Mouse (Mus musculus): Measurements from ENCODE around the gene Zfp59.
"Not testable (repeated sequence)": the region's sequence is repeated elsewhere in the genome, so short reads cannot be mapped to it uniquely, and the experiment has no call there.

The Zfp59 gene

DNA sequence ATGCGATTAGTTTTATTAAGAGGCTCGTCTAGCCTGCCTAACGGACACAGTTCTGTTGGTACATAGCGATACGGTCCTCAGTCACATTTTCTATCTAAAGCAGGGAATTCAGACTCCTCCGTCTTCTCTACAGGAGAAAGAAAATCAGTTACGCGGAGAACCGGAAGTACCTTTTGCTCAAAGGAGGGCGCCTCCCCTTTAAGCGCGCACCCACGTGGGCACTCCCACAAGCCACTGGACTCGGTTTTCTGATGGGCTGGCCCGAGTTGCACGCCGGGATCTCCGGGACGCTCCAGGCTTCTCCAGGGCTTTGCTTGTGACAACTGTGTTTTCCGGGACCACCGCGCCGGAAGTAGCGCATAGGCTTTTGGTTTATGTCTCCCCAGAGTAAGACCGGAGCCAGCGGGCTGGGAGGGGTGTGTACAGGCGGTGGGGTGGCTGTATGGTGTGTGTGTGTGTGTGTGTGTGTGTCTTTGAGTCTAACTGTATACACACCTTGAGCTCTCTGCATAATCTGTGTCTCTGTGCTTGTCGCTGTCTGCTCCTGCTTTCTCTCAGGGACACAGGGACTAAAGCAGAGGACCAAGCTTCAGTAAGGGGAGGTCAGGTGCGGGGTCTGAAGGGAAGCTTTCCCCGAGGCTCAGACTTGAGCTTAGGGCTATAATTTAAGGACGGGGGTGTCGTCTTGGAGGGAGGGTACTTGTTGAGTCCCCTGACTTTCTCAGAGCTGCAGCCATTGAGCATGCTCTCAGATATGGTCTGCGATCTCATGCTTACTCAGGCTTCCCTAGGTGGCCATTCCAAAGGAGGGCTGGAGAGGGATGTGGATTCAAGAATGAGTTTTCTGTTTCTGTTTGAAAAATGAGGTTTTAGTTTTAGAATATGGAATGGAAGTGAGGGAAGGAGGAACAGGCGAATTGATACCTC lies at the start of gene Zfp59:
Gene Zfp59, plus strand, starts transcription at position 285 of the 927 bp plus-strand sequence.
- peak; percentile 92 to 96 for DNase-seq

DNA sequence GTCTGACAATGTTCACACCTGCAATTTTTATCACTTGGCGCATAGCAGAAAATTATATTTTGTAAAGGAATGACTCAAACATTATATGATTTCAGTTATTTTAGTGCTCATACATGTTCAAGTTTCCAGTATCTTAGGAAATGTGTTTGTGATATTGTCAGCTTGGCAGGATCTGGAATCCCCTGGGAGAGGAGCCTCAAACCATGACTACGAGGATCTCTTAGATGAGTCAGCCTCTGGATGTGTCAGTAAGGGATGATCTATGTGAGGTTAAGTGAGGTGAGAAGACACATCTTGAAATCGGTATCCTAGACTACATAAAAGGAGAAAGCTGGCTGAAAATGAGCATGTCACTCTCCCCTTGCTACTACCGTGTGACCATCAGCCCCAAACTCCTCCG lies 49.1 kb upstream of the Zfp59 start:
- no peak for DNase-seq

DNA sequence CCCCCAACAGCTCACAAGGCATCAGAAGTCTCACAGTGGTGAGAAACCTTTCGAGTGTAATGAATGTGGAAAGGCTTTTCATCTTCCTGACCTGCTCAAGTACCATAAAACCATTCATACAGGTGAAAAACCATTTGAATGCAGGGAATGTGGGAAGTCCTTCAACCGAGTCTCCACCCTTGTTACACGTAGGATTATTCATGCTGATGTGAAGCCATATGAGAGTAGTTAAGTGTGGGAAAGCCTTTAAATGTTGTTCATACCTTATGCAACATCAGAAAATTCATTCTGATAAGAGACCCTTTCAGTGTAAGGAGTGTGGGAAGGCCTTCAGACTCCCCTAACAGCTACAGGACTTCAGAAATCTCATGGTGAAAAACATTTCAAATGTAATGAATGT lies 44.5 kb upstream of the Zfp59 start:
- DNase-seq, result not testable (repeated sequence)

DNA sequence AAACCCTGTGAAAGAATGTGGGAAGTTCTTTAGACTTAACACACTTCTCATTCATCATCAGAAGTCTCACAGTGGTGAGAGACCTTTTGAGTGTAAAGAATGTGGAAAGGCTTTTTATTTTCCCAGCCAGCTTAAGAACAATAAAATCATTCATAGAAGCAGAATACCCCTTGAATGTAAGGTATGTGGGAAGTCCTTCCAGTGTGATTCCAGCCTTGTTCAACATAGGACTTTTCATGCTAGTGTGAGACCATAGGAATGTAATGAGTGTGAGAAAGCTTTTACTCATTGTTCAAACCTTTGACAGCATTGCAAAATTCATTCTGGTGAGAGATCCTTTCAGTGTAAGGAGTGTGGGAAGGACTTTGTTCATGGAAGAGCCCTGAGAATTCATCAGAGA lies 43.8 kb upstream of the Zfp59 start:
- DNase-seq, result no peak

DNA sequence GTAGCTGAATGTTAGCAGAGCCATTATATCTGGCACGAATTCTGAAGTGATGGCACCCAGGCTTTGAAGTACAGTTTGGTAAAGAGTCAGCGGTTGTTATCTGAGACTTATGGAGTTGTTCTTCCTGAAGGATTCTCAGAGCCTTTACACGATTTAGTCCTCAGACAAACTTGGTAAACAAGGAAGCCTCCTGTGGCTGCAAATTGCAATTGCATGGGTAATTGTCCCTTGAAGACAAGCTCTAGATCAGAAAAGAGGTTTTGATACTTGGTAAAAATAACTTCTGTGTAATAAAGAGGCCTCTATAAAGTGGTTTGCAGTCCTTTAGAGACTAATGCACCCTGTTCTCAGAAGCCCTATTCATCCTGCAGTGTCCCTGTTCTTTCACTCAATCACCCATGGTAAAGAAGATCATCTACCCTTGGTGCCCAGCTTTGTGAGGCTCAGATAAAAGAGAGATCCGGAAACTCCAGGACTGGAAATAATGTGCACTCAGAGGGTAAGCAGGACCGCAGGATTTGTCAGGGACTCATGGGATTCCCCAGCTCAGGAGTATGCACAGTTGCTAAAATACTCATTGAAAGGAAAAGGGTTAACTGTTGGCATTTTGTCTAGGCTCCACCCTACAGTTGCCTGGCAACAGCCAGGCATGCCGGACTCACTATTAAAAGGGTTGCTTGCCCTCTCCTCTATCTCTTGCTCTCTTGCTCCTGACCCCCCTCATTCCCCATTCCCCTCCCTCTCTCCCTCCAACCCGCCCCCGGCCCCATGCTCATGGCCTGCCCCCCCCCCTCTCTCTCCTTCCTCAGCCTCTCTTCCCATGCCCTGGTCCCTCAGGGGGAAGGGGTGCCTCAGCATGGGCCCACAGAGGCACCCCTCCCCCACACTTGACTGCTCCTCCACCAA lies 40.2 kb upstream of the Zfp59 start:
- DNase-seq, result no peak

DNA sequence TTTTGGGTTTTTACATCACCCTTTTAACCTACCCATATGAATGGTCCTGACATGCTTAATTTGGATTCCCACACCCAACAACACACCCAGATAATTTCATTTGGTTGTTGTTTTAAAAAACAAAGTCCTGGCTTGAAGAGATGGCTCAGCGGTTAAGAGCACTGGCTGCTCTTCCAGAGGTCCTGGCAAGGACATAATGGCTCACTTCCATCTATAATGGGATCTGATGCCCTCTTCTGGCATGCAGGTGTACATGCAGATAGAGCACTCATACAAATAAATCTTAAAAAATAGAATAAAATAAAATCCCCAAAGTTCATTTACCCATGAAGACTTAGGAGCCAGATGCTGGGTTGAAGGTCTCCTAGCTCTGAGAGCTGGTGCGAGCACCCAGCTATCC lies 37.3 kb upstream of the Zfp59 start:
- no peak for DNase-seq

DNA sequence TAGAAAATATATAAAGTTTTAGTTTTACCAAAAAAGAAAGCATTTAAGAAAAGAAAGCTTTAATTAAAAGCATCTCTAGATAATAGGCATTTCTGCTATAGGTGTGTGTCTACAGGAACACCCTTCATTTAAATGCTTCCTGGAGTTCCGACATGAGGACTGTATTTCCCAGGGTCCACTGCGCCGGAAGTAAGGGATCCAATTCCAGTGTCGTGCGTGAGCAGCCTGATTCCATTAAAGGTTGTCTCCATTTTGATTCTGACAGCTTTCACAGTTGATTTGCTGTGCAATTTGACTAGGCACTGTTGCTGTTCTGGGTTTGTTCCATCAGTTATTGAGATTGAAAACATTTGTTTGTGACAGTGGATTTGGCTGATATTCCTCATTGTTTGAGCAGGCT lies 35.4 kb upstream of the Zfp59 start:
- peak in 1 of 2 experiments; percentile 10 for DNase-seq

DNA sequence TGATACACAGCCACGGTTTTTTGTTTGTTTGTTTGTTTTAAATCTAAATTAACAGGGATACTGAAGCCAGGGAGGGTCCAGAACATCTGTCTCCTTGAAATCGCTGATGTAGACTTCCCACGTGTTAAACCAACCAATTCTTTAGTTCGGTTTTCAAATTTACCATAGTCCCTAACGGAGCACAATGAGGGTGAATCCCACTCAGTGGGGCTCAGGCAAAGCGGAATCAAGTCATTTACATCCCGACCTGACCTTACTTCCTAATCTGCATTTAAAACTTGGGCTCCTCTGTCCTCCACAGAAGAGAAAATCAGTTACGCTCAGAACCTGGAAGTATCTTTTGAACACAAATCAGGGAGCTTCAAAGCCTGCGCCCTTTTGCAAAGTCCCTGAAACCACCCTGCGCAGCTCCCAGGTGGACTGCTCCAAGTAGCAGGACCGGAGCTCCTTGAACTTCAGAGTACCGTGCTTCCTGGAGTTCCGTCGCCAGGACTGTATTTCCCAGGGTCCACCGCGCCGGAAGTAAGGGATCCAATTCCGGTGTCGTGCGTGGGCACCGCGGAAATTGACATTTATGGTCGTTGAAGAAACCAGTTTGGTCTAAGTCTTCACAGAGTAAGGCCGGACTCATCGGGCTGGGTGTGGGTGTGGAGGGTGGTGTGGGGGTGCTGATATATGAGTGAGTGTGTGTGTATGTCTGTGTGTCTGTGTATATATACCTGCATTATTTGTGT lies 33.9 kb upstream of the Zfp59 start:
- peak; percentile 90 to 92 for DNase-seq

DNA sequence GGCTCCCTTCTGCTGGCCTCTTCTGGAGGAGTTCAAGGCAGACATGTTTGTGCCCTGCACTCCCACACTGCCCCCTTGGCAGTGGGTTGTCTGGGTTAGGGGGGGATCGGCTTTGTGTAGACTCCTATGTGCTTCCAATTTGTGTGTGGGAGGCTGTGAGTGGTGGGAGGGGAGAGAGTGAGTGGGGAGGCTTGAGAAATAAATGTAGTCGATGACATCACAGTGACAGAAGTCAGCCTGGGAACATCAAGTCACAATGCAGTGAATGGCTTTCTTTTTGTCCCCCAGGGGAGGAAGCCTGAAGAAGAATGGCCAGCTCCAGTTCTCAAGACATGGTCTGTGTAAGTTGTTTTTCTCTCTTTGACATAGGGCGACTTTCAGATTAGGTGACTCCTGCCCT lies 31.5 kb upstream of the Zfp59 start, which contains the start of gene Zfp626:
Gene Zfp626, plus strand, starts transcription at position 301 of the 400 bp plus-strand sequence.
- DNase-seq, result not testable (repeated sequence)

DNA sequence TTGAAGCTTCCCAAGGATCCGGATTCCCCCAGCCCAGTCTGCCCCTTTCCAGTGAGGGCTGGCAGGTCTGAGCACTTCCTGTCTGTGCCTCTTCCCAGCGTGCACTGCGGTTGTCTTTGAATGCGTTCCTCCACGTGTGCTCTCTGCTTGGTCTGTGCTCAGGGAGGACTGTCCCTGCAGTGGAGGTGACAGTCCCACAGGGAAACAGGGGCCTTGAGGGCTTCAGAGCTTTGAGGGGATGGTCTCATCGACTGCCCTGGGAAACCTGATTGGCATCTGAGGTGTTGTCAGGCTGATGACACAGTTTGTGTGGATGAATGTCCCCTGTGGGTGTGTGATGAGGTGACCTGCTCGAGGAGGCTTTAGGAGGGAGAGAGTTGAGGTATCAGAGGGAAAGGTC lies 31.1 kb upstream of the Zfp59 start:
- not testable (repeated sequence) for DNase-seq

DNA sequence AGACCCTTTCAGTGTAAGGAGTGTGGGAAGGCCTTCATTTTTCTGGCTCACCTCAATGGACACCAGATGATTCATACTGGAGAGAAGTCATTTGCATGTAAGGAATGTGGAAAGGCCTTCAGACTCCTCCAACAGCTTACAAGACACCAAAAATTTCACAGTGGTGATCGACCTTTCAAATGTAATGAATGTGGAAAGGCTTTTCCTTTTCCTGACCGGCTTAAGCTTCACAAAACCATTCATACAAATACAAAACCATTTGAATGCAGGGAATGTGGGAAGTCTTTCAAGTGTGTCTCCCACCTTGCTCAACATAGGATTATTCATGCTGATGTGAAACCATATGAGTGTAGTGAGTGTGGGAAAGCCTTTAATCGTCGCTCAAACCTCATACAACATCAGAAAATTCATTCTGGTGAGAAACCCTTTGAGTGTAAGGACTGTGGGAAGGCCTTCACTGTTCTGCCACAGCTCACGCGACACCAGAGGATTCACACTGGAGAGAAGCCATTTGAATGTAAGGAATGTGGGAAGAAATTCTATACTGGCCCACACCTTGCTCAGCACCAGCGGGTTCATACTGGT lies 19.8 kb upstream of the Zfp59 start:
- no peak for DNase-seq

DNA sequence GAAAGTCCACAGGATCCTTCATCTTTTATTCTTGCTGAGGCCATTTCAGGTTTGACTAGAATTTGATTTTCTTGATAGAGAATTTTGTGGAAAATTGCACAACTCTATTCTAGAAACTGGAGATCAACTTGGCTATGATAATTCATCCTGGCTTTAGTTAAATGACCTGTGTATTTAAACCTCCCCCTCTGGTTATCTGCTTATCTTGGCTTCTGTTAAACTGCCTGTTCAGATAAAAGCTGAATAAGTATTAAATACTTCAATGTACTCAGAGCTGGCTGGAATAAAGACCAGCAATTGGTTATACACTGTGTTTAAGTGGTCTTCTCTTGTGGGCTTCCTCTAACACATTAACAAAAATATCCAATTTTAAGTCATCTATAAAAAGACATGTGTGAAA lies 15.8 kb upstream of the Zfp59 start:
- DNase-seq, result no peak

DNA sequence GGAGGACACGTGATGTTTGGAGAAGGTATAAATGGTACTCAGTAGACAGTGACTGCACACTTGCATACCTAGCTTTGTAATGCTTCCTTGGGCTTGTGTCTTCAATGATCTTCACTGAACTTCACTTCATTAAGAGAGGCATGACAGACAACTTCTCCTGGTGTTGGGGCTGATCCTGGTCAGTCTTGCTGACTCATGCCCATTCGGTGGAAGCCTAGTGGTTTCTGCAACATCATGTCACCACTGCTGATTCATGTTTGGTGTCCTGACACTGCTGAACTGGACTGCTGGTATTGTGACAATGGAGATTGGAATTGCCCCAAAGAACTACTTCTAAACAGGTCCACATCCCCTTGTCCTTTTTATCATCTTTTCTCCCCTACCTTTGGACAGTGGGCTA lies 4.3 kb upstream of the Zfp59 start:
- DNase-seq, result no peak

DNA sequence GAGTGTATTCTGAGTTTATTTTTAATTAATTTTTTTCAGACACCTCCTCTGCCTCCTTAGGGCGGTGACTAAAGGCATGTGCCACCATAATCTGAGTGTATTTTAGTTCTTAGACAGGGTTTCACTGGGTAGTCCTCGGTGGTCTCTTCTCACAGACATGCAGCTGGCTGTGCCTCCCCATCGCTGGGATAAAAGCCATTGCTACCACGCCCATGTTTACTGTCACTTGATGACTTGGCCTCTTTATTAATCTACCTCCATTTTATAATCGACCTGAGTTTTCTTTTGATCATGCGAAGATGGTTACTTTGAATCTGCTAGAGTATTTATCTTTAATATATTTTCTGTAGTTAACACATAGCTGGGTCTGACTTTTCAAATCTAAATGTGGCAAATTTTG lies 511 bp upstream of the Zfp59 start:
- DNase-seq, result no peak

DNA sequence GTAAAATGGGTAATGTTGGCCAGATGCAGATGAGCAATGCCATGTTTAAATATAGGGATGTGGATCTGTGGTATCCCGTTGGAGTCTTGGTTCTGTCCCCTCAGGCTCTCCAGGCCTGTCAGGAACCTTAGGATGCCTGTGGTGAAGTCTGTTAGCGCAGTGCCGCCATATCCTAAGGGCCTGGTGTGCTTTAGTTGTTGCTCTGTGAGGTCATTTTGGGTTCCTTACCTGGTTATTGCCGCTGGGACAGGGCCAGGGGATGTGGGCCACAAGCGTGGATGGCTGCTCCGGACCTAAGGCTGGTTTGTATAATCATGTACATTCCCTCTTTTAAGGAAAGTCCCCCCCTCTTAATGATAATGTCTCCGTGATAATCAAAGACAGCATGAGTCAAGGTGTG lies 1.2 kb downstream of the Zfp59 start:
- no peak for DNase-seq

DNA sequence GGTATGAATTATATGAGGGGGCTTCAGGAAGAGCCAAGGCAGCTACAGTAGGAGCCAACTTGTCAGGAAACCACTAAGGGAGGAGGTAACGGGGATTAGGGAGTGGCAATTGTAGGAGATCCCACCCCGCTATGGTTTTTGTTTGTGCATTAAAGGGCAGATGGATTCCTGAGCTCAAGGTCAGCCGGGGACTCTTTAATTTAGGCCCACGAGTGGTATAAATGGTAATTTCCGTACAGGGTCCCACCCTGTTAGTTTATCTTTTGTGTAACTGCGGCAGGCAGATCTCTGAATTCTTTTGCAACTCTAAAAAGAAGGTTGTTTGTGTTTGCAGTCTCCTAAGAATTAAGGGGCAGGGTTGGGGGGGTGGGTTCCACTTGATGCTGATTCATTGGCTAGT lies 1.7 kb downstream of the Zfp59 start:
- no peak for DNase-seq

DNA sequence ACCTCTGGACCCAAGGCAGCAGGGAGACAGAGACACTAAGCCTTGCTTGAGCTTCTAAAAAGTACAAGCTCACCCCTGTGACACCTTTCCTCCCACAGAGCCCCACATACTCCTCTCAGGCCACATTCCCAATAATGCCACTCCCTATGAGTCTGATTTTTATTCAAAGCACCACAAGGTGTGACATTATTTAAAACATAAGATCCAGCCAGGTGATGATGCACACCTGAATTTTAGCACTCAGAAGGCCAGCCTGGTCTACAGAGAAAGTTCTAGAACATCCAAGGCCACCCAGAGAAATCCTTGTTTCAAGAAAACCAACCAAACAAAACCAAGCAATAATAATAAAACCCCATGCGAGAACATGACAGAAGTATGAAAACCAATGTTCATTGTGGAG lies 18.8 kb downstream of the Zfp59 start, which contains the start of gene Zfp607a:
Gene Zfp607a, plus strand, starts transcription at position 301 of the 400 bp plus-strand sequence.
- no peak for DNase-seq

DNA sequence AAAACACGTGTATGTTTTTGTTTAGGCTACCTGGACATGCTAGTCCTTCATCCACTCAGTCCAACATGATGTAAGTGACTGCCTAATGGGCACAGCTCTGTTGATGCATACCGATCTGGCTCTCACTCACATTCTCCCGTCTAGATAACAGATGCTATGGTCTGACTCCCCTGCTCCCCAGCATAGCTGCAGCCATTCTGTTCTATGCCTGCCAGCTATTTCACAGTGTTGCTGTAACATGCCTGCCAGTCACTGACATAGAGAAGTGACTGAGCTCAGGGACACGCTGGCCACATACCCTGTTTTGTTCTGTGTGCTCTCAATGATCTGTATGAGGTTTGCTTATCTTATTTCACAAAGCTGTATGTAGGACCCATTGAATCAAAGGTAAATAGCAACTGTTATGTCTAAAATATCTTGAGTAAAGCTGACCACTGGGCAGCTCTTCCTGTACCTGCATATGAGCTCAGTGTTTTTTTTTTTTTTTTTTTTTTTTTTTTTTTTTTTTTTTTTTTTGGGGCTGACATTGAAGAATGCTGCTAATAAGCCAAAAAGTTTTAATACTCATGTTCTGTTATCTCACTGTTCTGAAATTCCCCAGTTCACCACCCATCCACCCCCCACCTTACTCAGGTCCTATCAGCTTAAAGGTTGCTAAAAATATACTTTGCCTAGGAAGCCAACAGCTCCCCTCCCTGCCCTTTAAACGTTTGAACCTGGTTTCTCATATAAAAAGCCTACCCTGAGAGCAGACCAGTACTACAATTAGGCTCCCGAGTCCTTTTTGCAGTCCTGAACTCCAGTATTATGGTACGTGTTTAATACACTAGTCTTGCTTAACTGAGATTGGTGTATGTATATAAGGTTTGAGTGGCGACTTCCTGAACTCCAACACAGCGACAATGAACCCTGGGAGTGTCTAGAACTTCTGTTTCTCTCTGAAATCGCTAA lies 21.2 kb downstream of the Zfp59 start:
- no peak for DNase-seq

DNA sequence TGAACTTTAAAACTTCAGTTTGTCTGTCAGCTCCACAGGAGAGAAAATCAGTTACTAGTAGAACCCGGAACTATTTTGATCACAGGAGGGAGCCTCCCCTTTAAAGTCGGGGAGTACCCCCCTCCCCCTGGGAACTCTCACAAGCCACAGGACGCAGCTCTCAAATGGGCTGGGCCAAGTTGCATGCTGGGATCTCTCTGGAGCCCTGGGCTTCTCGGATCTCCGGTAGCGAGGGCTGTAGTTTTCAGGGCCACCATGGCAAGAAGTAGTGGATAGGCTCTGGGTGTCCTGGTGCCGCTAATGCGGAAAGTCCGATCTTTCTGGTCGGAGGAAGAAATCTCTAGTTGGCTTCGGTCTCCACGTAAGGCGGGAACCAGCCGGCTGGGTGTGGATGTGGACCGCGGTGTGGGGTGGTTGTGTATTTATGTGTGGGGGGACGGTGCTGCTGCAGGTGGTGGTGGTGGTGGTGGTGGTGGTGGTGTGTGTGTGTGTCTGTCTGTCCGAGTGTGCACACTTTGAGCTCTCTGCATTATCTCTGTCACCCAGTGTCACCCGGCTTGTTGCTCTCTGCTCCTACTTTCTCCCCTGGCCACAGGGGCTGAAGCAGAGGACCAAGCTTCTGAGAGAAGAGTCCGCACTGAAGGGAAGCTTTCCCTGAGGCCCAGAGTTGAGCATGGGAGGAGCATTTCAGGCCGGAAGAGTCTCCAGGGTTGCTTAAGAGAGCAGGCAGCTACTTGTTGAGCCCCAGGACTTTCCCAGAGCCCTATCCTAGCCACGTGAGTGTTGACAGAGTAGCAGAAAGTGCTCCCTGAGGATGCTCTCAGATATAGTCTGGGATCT lies 22.2 kb downstream of the Zfp59 start:
- DNase-seq, result peak; percentile 79 to 91

DNA sequence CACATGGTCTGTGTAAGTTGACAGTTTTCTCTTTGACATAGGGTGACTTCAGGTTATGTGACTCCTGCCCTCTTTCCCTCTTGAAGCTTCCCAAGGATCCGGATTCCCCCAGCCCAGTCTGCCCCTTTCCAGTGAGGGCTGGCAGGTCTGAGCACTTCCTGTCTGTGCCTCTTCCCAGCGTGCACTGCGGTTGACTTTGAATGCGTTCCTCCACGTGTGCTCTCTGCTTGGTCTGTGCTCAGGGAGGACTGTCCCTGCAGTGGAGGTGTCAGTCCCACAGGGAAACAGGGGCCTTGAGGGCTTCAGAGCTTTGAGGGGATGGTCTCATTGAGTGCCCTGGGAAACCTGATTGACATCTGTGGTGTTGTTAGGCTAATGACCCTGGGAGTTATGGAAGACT lies 24.2 kb downstream of the Zfp59 start:
- DNase-seq, result not testable (repeated sequence)
